9 mouse cellular contexts compared by ENCODE assay signal in the genomic region with DNA sequence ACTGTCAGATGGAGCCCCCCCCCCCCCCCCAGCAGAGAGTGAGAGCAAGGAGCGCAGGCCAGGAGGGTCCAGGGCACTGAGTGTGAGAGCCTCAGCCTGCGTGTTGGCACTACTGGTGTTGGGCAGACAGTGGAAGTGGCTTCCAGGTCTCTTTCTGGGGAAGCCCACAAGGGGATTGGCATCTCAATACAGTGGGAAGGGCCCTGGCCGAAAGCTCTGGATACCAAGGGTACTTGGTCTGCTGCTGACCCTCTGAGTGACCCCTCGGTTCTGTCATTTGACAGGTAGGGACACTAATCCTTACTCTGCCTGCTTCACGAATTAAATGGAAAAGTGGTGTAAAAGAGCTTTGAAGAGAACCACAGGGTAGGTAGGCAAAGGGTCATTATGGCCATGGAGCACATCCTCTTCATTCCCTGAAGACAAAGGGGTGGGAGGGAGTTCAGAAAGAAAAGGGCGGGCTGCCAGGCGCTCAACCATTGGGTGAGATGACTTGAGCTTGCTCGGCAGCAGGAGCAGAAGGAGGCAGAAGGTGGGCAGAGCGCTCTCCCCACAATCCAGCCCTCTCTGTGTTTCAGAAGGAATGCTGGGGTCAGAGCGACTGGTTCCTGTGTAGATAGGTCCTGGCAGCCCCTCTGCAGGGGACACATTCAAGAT.
A peak's percentile ranks its signal among the peaks of the same experiment; 100 is the strongest.
DNase-seq lines count a peak whose midpoint lies in the region; ATAC-seq and TF ChIP-seq lines count a peak whose summit lies in the region.
"Had no signal": no experiment of that assay in that cellular context is flagged by ENCODE, and none has a peak within 500 bp of the region (broad histone marks: within the 10 kb centered on the region; RNA-seq: fewer than 3 reads in every experiment).

No protein-coding gene starts in this region.

- 0 out of 2 replicates have a peak overlapping the region, but pooled peaks have one; percentile 24 for H3K4me3 ChIP-seq in kidney, embryonic 15.5 days (replicated peaks)
- peak overlapping the region; percentile 40 for H3K4me3 ChIP-seq in heart, adult 2 months
- peak overlapping the region; percentile 27; the same call in 1 of the 2 replicates for H3K4me3 ChIP-seq in limb, embryonic 12.5 days (replicated peaks)
- H3K4me3 ChIP-seq in neural tube, embryonic 15.5 days (replicated peaks) = no peak overlapping the region

- H3K36me3 ChIP-seq in kidney, embryonic 15.5 days = peaks cover 7% of the 10 kb centered on the region; the same call in 1 of the 2 replicates
- H3K36me3 ChIP-seq in heart, adult 2 months (ENCODE audit: control insufficient read depth, insufficient read depth, low read length) = no peaks in the 10 kb centered on the region
- no peaks in the 10 kb centered on the region for H3K36me3 ChIP-seq in limb, embryonic 12.5 days
- peaks cover 18% of the 10 kb centered on the region for H3K36me3 ChIP-seq in neural tube, embryonic 15.5 days

- peak overlapping the region; percentile 57 for H3K4me2 ChIP-seq in kidney, embryonic 15.5 days
- peak overlapping the region; percentile 53 for H3K4me2 ChIP-seq in limb, embryonic 12.5 days
- no peak overlapping the region; the same call in 1 of the 2 replicates for H3K4me2 ChIP-seq in neural tube, embryonic 15.5 days

- H3K27me3 ChIP-seq in kidney, embryonic 15.5 days = no peaks in the 10 kb centered on the region
- H3K27me3 ChIP-seq in heart, adult 2 months (ENCODE audit: control insufficient read depth, insufficient read depth, low read length) = no peaks in the 10 kb centered on the region
- no peaks in the 10 kb centered on the region for H3K27me3 ChIP-seq in limb, embryonic 12.5 days
- no peaks in the 10 kb centered on the region for H3K27me3 ChIP-seq in neural tube, embryonic 15.5 days (replicated peaks)
- H3K27me3 ChIP-seq: Patski had no signal

- H3K79me2 ChIP-seq in heart, adult 2 months (replicated peaks; ENCODE audit: control insufficient read depth, insufficient read depth, low read length) = no peaks in the 10 kb centered on the region

- no peak for TF ChIP-seq POLR2A in brain, embryonic 14.5 days (IDR thresholded peaks at IDR 0.05; ENCODE audit: borderline replicate concordance, extremely low read depth, insufficient read depth, insufficient read length, poor library complexity, severe bottlenecking)
- peak; percentile 74; the same call in 1 of the 2 replicates for TF ChIP-seq POLR2A in heart, adult 2 months (IDR thresholded peaks at IDR 0.05; ENCODE audit: insufficient read depth, low read depth, low read length)

- TF ChIP-seq CTCF in brain, embryonic 14.5 days (IDR thresholded peaks at IDR 0.05; ENCODE audit: borderline replicate concordance, extremely low read depth, insufficient read depth, insufficient read length) = no peak
- TF ChIP-seq CTCF in heart, adult 2 months (IDR thresholded peaks at IDR 0.05) = no peak

- ATAC-seq in kidney, embryonic 15.5 days (replicated peaks; ENCODE audit: low FRiP score) = no peak
- 0 out of 2 replicates have a peak, but pooled peaks have one; percentile 8 for ATAC-seq in limb, embryonic 12.5 days (ENCODE audit: insufficient number of reproducible peaks, insufficient read depth, low FRiP score, low TSS enrichment, low read depth)
- ATAC-seq in neural tube, embryonic 15.5 days (ENCODE audit: low FRiP score) = no peak
- no peak for ATAC-seq in megakaryocyte, adult 5-6 weeks (ENCODE audit: poor library complexity, severe bottlenecking)
- ATAC-seq: Patski had no signal

- H3K27ac ChIP-seq in kidney, embryonic 15.5 days = peak overlapping the region; percentile 20
- H3K27ac ChIP-seq in heart, adult 2 months = peak overlapping the region; percentile 93
- no peak overlapping the region for H3K27ac ChIP-seq in limb, embryonic 12.5 days
- 0 out of 2 replicates have a peak overlapping the region, but pooled peaks have one; percentile 4 for H3K27ac ChIP-seq in neural tube, embryonic 15.5 days (replicated peaks)

- intact Hi-C loops in heart, adult 2 months (cut with DNase I) = loop anchor here (5.0 kb wide), 1 partner anchor 117 kb away; a partner anchor contains a TSS

- peaks cover 4% of the 10 kb centered on the region; the same call in 1 of the 2 replicates for H3K9me3 ChIP-seq in kidney, embryonic 15.5 days (replicated peaks)
- H3K9me3 ChIP-seq in limb, embryonic 12.5 days = no peaks in the 10 kb centered on the region
- H3K9me3 ChIP-seq in neural tube, embryonic 15.5 days (replicated peaks) = no peaks in the 10 kb centered on the region

- TF ChIP-seq EP300 in heart, adult 2 months (IDR thresholded peaks at IDR 0.05; ENCODE audit: insufficient read depth, low read depth, low read length) = no peak; the same call in 1 of the 2 replicates

- DNase-seq in kidney, adult 8-10 months = no peak
- peak; percentile 43 for DNase-seq in brain, embryonic 14.5 days (ENCODE audit: low read depth)
- DNase-seq in heart, adult 2 months = peak; percentile 73 to 80
- no peak for DNase-seq in left cerebral cortex, adult 11 months (ENCODE audit: low spot score)

- 50% methylated on average over 10 of the region's 10 CpGs for WGBS in kidney, embryonic 15.5 days
- 53% methylated on average over 10 of the region's 10 CpGs for WGBS in heart, adult 2 months
- WGBS in limb, embryonic 12.5 days = 54% methylated on average over 10 of the region's 10 CpGs
- WGBS in neural tube, embryonic 15.5 days = 30% methylated on average over 10 of the region's 10 CpGs

- peaks cover 31% of the 10 kb centered on the region for H3K4me1 ChIP-seq in kidney, embryonic 15.5 days
- peaks cover 18% of the 10 kb centered on the region for H3K4me1 ChIP-seq in heart, adult 2 months (ENCODE audit: control insufficient read depth, insufficient read depth, low read length)
- peaks cover 15% of the 10 kb centered on the region for H3K4me1 ChIP-seq in limb, embryonic 12.5 days (replicated peaks)
- H3K4me1 ChIP-seq in neural tube, embryonic 15.5 days = peaks cover 17% of the 10 kb centered on the region

- H3K9ac ChIP-seq in kidney, embryonic 15.5 days = 0 out of 2 replicates have a peak overlapping the region, but pooled peaks have one; percentile 5
- H3K9ac ChIP-seq in heart, adult 2 months (ENCODE audit: low read depth, low read length) = peak overlapping the region; percentile 74
- 0 out of 2 replicates have a peak overlapping the region, but pooled peaks have one; percentile 40 for H3K9ac ChIP-seq in limb, embryonic 12.5 days (replicated peaks)
- H3K9ac ChIP-seq in neural tube, embryonic 15.5 days (replicated peaks) = no peak overlapping the region

Comparison
In these comparisons a context has a peak if more than half of its experiments do, and no peak if none do; other contexts are left out.
1. DNase-seq: peak in brain, embryonic 14.5 days (single experiment) and heart, adult 2 months (2 of 2); none in kidney, adult 8-10 months (0 of 2) and left cerebral cortex, adult 11 months (single experiment).